Mouse (Mus musculus) liver, postnatal 0 days (tissue): ENCODE data around the gene Ubac2.

Source experiments
- CTCF ChIP-seq: sonication (generic); IDR thresholded peaks from 2 replicates; pipeline ENCODE4 v1.5.1; 2016; ENCODE audit warnings: antibody characterized with exemption, low read depth
- EP300 ChIP-seq: IDR thresholded peaks from 2 replicates; pipeline ENCODE4 v1.6.1; 2016; ENCODE audit warnings: antibody characterized with exemption, low read depth, mild to moderate bottlenecking

- TF ChIP-seq CTCF = no peak
- no peak for TF ChIP-seq EP300
Observed at GRCm38 (mm10) chr14:122032045-122032444, 153.6 kb downstream of the Ubac2 start.
